ENCODE assay signal across 10 mouse cellular contexts in the genomic region with DNA sequence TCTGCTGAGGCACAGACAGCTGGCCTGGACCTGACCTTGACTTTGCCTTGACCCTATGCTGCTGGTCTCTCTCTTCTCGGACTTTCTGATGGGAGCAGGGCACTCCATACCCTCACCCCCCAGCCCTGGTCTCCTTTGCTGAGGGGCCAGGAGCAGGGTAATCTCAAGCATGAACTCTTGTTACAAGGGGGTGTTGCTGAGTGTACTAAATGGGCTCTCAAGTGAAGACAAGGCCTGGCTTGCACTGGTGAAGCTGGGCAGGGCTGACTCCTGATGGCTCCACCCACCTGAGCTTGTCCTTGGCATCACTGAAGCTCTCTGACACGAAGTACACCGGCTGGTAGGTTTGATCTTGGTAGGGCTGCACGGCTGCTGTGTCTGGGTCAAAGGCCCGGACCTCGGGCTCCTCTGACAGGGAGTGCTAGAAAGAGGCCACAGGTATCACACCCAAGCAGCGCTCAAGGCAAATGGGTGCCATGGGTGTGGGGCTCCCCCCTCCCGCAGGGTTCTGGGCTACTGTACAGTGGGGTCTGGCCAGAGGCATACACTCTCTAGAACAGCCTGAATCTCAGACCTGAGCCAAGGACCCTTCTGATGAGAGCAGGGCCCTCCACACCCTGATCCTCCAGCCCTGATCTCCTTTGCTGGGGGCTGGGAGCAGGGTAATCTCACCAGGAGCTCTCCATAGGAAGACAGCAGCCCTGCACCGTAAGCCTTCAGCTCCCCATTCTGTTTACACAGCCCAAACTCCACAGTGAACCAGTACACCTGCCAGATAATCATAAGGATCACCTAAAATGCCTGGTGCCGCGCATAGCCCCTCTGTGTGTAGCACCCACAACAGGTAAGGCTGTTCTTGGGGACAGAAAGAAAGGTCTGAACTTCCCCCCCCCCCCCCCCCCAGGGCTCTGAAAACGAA. TPM values are rescaled to one million over a fixed set of nuclear protein-coding genes. Genes with fewer than 3 reads are reported as not detected.
DNase-seq lines count a peak whose midpoint lies in the region; ATAC-seq and TF ChIP-seq lines count a peak whose summit lies in the region.
"Had no signal": no experiment of that assay in that cellular context is flagged by ENCODE, and none has a peak within 500 bp of the region (broad histone marks: within the 10 kb centered on the region; RNA-seq: fewer than 3 reads in every experiment).

No protein-coding gene starts in this region.

- WGBS in kidney, embryonic 16.5 days: 69% methylated on average over 11 of the region's 12 CpGs
- WGBS in embryonic facial prominence, embryonic 13.5 days: 59% methylated on average over 12 of the region's 12 CpGs
- 57% methylated on average over 12 of the region's 12 CpGs for WGBS in intestine, embryonic 15.5 days

- H3K4me3 ChIP-seq in kidney, embryonic 16.5 days (ENCODE audit: low read length): no peak overlapping the region
- no peak overlapping the region for H3K4me3 ChIP-seq in embryonic facial prominence, embryonic 13.5 days
- no peak overlapping the region for H3K4me3 ChIP-seq in intestine, embryonic 15.5 days (replicated peaks)
- no peak overlapping the region for H3K4me3 ChIP-seq in left cerebral cortex, adult 2 months
- H3K4me3 ChIP-seq: embryonic facial prominence, embryonic 15.5 days had no signal

- intact Hi-C loops in heart, postnatal 36 days (cut with DNase I): loop anchor here (1.0 to 2.0 kb wide), 3 partner anchors 25 to 192 kb away; no protein-coding TSS in a partner anchor
- intact Hi-C loops in left cerebral cortex, adult 2 months (cut with DNase I): loop anchor here (1.0 to 10.0 kb wide), 3 partner anchors 25 to 571 kb away; a partner anchor contains a TSS

- H3K36me3 ChIP-seq in kidney, embryonic 16.5 days (ENCODE audit: insufficient read depth, low read length): no peaks in the 10 kb centered on the region
- no peaks in the 10 kb centered on the region for H3K36me3 ChIP-seq in embryonic facial prominence, embryonic 13.5 days
- no peaks in the 10 kb centered on the region for H3K36me3 ChIP-seq in intestine, embryonic 15.5 days
- H3K36me3 ChIP-seq: embryonic facial prominence, embryonic 15.5 days had no signal

- DNase-seq in heart, adult 11 months: peak; percentile 86
- no peak for DNase-seq in heart, postnatal 36 days
- no peak for DNase-seq in kidney, adult 8-10 months
- no peak for DNase-seq in cerebellum, postnatal 4 days (ENCODE audit: low spot score in 2 of 2)
- no peak for DNase-seq in left cerebral cortex, adult 2 months (ENCODE audit: extremely low spot score in 1 of 2, low spot score in 2 of 2)

- H3K9me3 ChIP-seq in kidney, embryonic 16.5 days (ENCODE audit: low read length): no peaks in the 10 kb centered on the region
- no peaks in the 10 kb centered on the region for H3K9me3 ChIP-seq in embryonic facial prominence, embryonic 13.5 days
- no peaks in the 10 kb centered on the region for H3K9me3 ChIP-seq in intestine, embryonic 15.5 days
- H3K9me3 ChIP-seq: embryonic facial prominence, embryonic 15.5 days had no signal

- H3K27ac ChIP-seq in kidney, embryonic 16.5 days (ENCODE audit: low read length): no peak overlapping the region
- no peak overlapping the region for H3K27ac ChIP-seq in embryonic facial prominence, embryonic 13.5 days
- H3K27ac ChIP-seq in intestine, embryonic 15.5 days: no peak overlapping the region
- H3K27ac ChIP-seq in left cerebral cortex, adult 2 months: no peak overlapping the region
- H3K27ac ChIP-seq: embryonic facial prominence, embryonic 15.5 days had no signal

- ATAC-seq in kidney, embryonic 16.5 days (ENCODE audit: low FRiP score, low TSS enrichment): peak; percentile 33; the same call in 1 of the 2 replicates
- ATAC-seq in embryonic facial prominence, embryonic 13.5 days (ENCODE audit: insufficient number of reproducible peaks, insufficient read depth, low FRiP score, low TSS enrichment, low read depth): no peak
- ATAC-seq in intestine, embryonic 15.5 days: peak; percentile 60

- no peak for TF ChIP-seq CTCF in left cerebral cortex, adult 2 months (IDR thresholded peaks at IDR 0.05)

- H3K4me2 ChIP-seq in kidney, embryonic 16.5 days (replicated peaks; ENCODE audit: low read depth, low read length): no peak overlapping the region
- peak overlapping the region; percentile 14; the same call in 1 of the 2 replicates for H3K4me2 ChIP-seq in embryonic facial prominence, embryonic 13.5 days
- H3K4me2 ChIP-seq in intestine, embryonic 15.5 days (replicated peaks): no peak overlapping the region
- H3K4me2 ChIP-seq: embryonic facial prominence, embryonic 15.5 days had no signal

- no peak overlapping the region for H3K9ac ChIP-seq in kidney, embryonic 16.5 days (replicated peaks; ENCODE audit: low read length)
- no peak overlapping the region for H3K9ac ChIP-seq in embryonic facial prominence, embryonic 13.5 days
- H3K9ac ChIP-seq in intestine, embryonic 15.5 days: no peak overlapping the region
- H3K9ac ChIP-seq: embryonic facial prominence, embryonic 15.5 days had no signal

- H3K4me1 ChIP-seq in kidney, embryonic 16.5 days (ENCODE audit: insufficient read depth, low read length): no peaks in the 10 kb centered on the region
- peaks cover 9% of the 10 kb centered on the region; the same call in 1 of the 2 replicates for H3K4me1 ChIP-seq in embryonic facial prominence, embryonic 13.5 days
- peaks cover 4% of the 10 kb centered on the region; the same call in 1 of the 2 replicates for H3K4me1 ChIP-seq in intestine, embryonic 15.5 days (replicated peaks)

- no peaks in the 10 kb centered on the region for H3K27me3 ChIP-seq in kidney, embryonic 16.5 days (ENCODE audit: insufficient read depth, low read length)
- H3K27me3 ChIP-seq in embryonic facial prominence, embryonic 13.5 days: peaks cover 19% of the 10 kb centered on the region
- no peaks in the 10 kb centered on the region; the same call in 1 of the 2 replicates for H3K27me3 ChIP-seq in intestine, embryonic 15.5 days (replicated peaks)

RNA-seq across cellular contexts. Expression of a gene that starts 36.9 kb away (rescaled TPM):
- total RNA-seq in heart, postnatal 36 days (2021): not detected
- 6.5 and 14.0 TPM in 2 replicates for polyA plus RNA-seq in kidney, embryonic 16.5 days (2015; fragmentation: Nextera tagmentation; extraction: Ambion mirVana)
- 0.32 and 0.78 TPM in 2 replicates for polyA plus RNA-seq in embryonic facial prominence, embryonic 13.5 days (2015; fragmentation: Nextera tagmentation; extraction: Ambion mirVana)
- polyA plus RNA-seq in intestine, embryonic 15.5 days (2015; fragmentation: Nextera tagmentation; extraction: Ambion mirVana): 7.7 and 11.3 TPM in 2 replicates
- total RNA-seq in left cerebral cortex, adult 2 months (2021): 1 to 10 TPM; 1.1 to 1.5 TPM
- total RNA-seq: monocyte, adult 5-6 weeks had no signal
